Mouse (Mus musculus): ENCODE measurements around the gene Actr3b.

GRCm38 (mm10) chr5:25829308-25830094, 69.7 kb downstream of the Actr3b start:
- TF ChIP-seq CTCF (IDR thresholded peaks at IDR 0.05; ENCODE audit: borderline replicate concordance, insufficient read depth, low read depth, low read length), result no peak
- TF ChIP-seq POLR2A (IDR thresholded peaks at IDR 0.05; ENCODE audit: borderline replicate concordance, insufficient read depth, low read length), result no peak
